Mouse (Mus musculus): Measurements from ENCODE around the gene Dnaja3.

- TF ChIP-seq USF1 (IDR thresholded peaks at IDR 0.05; ENCODE audit: low read depth) (no peak), TCF12 (IDR thresholded peaks at IDR 0.05; ENCODE audit: insufficient read depth, poor library complexity, severe bottlenecking) (no peak), MYOG (IDR thresholded peaks at IDR 0.05; ENCODE audit: control insufficient read depth in 1 of 3, insufficient read depth in 1 of 3, insufficient read length in 2 of 3, low read depth in 2 of 3) (peak in 1 of 3 experiments; percentile 62), POLR2A (IDR thresholded peaks at IDR 0.05; ENCODE audit: insufficient read length, low read depth) (no peak), TCF3 (IDR thresholded peaks at IDR 0.05; ENCODE audit: insufficient read length, low read depth) (no peak), CEBPB (IDR thresholded peaks at IDR 0.05; ENCODE audit: insufficient read depth, poor library complexity, severe bottlenecking) (peak; percentile 44; the same call in 1 of the 2 replicates), MAX (IDR thresholded peaks at IDR 0.05; ENCODE audit: low read depth) (no peak), POLR2AphosphoS2 (IDR thresholded peaks at IDR 0.05; ENCODE audit: insufficient read length, low read depth) (no peak)
These were observed 33.2 kb upstream of the Dnaja3 start for GRCm38 (mm10) chr16:4606431-4607084.
